Mouse (Mus musculus) C2C12 (cell line): ENCODE measurements around the gene Adamts20. TPM values are rescaled to one million over a fixed set of nuclear protein-coding genes. Genes with fewer than 3 reads are reported as not detected.

Experiments
- H3K27me3 ChIP-seq: one replicate; pipeline ENCODE4 v1.6.1; 2011; ENCODE audit not compliant: control insufficient read depth, insufficient read depth, insufficient read length
- H3K36me3 ChIP-seq: one replicate; pipeline ENCODE4 v1.6.1; 2011; ENCODE audit not compliant: control insufficient read depth, insufficient read depth
- H3K4me3 ChIP-seq: one replicate; pipeline ENCODE4 v1.5.1; 2011; ENCODE audit warnings: mild to moderate bottlenecking, control low read depth; ENCODE audit not compliant: poor library complexity, insufficient read depth, severe bottlenecking
- H3K79me2 ChIP-seq: one replicate; pipeline ENCODE4 v1.6.1; 2011; ENCODE audit not compliant: control insufficient read depth, insufficient read depth
- H3K79me3 ChIP-seq: one replicate; pipeline ENCODE4 v1.6.1; 2011; ENCODE audit warnings: low read depth, control low read depth
- H3ac ChIP-seq: one replicate; pipeline ENCODE3; 2011; ENCODE audit warnings: low read depth; ENCODE audit not compliant: control insufficient read depth, insufficient read length
- CEBPB ChIP-seq: IDR thresholded peaks from one replicate; pipeline ENCODE4 v1.6.1; 2011; ENCODE audit warnings: low read depth, mild to moderate bottlenecking, control low read depth, moderate library complexity
- CTCF ChIP-seq: IDR thresholded peaks from one replicate; pipeline ENCODE4 v1.5.1; 2011; ENCODE audit not compliant: control insufficient read depth, insufficient read depth, insufficient read length
- FOSL1 ChIP-seq: IDR thresholded peaks from one replicate; pipeline ENCODE4 v1.8.0; 2011; ENCODE audit warnings: mild to moderate bottlenecking, low read length; ENCODE audit not compliant: poor library complexity, insufficient read depth, severe bottlenecking
- MAX ChIP-seq: IDR thresholded peaks from one replicate; pipeline ENCODE4 v1.6.1; 2011; ENCODE audit warnings: mild to moderate bottlenecking, control low read depth
- MYOD1 ChIP-seq: IDR thresholded peaks from one replicate; pipeline ENCODE4 v1.6.1; 2011; ENCODE audit warnings: low read depth; ENCODE audit not compliant: control insufficient read depth, insufficient read length
- MYOG ChIP-seq: IDR thresholded peaks from one replicate; pipeline ENCODE4 v1.6.1; 2011; ENCODE audit not compliant: control insufficient read depth, insufficient read length; ENCODE audit errors: extremely low read depth
- USF1 ChIP-seq: IDR thresholded peaks from one replicate; pipeline ENCODE4 v1.6.1; 2011; ENCODE audit warnings: low read depth, mild to moderate bottlenecking, control low read depth, moderate library complexity
- polyA plus RNA-seq: library from polyadenylated mRNA; unstranded; fragments of >200 nt; fragmentation: generic; extraction: Trizol; gene quantifications from one replicate; pipeline ENCODE4 v1.2.1, GENCODE M21; 2012; ENCODE audit warnings: missing spikeins

Adamts20 gene
- polyA plus RNA-seq, 1 experiment = not detected

GRCm38 (mm10) chr15:94349052-94349451, 116.2 kb downstream of the Adamts20 start:
- TF ChIP-seq FOSL1 (no peak), USF1 (peak; percentile 17)
- no peak overlapping the region for H3ac ChIP-seq
- no peaks in the 10 kb centered on the region for H3K36me3 ChIP-seq
- H3K27me3 ChIP-seq = no peaks in the 10 kb centered on the region
- no peaks in the 10 kb centered on the region for H3K79me2 ChIP-seq
- no peaks in the 10 kb centered on the region for H3K79me3 ChIP-seq
- no peak overlapping the region for H3K4me3 ChIP-seq

DNA sequence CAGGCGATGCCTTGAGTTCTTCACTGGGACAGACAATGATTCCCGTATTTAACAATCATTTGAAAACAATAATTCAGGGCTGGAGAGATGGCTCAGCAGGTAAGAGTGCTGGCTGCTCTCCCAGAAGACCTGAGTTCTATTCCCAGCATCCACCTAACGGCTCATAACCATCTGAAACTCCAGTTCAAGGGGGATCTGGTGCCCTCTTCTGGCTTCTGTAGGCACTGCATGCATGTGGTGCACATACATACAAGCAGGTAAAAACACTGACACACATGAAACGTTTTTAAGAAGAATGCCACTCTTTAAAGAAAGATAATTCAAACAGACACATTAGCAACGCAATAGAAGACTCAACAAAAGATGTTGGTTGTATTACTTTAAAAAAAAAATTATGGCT, 120.9 kb downstream of the Adamts20 start:
- no peaks in the 10 kb centered on the region for H3K79me3 ChIP-seq
- no peaks in the 10 kb centered on the region for H3K27me3 ChIP-seq
- H3ac ChIP-seq = no peak overlapping the region
- H3K36me3 ChIP-seq = no peaks in the 10 kb centered on the region
- TF ChIP-seq MAX (no peak), FOSL1 (no peak), USF1 (no peak), CTCF (no peak), MYOG (no peak), MYOD1 (no peak), CEBPB (no peak)
- no peaks in the 10 kb centered on the region for H3K79me2 ChIP-seq
- H3K4me3 ChIP-seq = no peak overlapping the region

DNA sequence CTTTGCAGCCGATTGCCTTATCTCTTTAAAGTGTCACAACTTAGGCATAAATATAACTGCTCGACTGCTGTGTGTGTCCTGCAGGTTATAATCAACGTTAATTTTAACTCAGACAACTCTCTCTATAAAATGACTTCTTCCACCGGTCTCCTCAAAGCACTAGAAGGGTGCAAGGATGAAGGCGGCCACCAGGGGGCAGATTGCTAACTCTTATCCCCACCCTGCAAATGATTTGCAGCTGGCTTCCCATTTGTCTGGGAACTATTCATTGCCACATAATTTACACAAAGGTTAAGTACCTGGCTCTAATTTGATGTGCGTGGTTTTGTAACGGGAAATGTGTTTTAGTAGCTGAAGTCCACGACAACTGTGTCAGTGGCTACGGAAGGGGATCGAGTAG, 122.9 kb downstream of the Adamts20 start:
- peak; percentile 30 for TF ChIP-seq CTCF
- TF ChIP-seq FOSL1 = no peak
- H3K79me2 ChIP-seq = no peaks in the 10 kb centered on the region
- no peak overlapping the region for H3K4me3 ChIP-seq
- peaks cover 2% of the 10 kb centered on the region for H3K27me3 ChIP-seq
- H3ac ChIP-seq = no peak overlapping the region
- H3K79me3 ChIP-seq = no peaks in the 10 kb centered on the region
- no peaks in the 10 kb centered on the region for H3K36me3 ChIP-seq

DNA sequence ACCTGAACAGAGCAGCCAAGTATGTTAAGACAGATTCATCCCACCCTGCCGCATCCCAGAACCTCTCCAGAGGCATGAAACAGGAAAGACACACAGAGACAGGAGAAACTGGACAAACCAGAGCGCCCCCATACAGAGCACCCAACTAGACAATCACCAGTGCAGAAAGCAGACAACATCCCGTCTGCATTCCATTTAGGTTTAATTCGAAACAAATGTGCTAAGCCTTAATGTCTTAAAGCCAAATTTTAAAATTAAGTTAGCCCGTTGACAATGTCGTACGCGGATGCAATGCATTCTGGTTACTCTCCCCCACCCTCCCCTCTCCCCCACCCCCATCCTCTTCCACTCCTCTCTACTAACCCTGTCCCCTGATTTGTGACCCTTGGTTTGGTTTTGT, 126.2 kb downstream of the Adamts20 start:
- Histone ChIP-seq H3ac (no peak overlapping the region), H3K27me3 (peaks cover 11% of the 10 kb centered on the region), H3K4me3 (no peak overlapping the region), H3K36me3 (no peaks in the 10 kb centered on the region), H3K79me3 (no peaks in the 10 kb centered on the region), H3K79me2 (no peaks in the 10 kb centered on the region)
- no peak for TF ChIP-seq MAX
- no peak for TF ChIP-seq MYOG
- TF ChIP-seq USF1 = no peak
- no peak for TF ChIP-seq CTCF
- TF ChIP-seq FOSL1 = no peak
- TF ChIP-seq MYOD1 = no peak
- no peak for TF ChIP-seq CEBPB

- TF ChIP-seq MYOD1 (no peak), FOSL1 (no peak), CTCF (no peak), MYOG (no peak), USF1 (no peak), CEBPB (no peak), MAX (no peak)
- no peak overlapping the region for H3ac ChIP-seq
- H3K79me2 ChIP-seq = no peaks in the 10 kb centered on the region
- no peaks in the 10 kb centered on the region for H3K36me3 ChIP-seq
- H3K79me3 ChIP-seq = no peaks in the 10 kb centered on the region
- H3K27me3 ChIP-seq = peaks cover 11% of the 10 kb centered on the region
- H3K4me3 ChIP-seq = no peak overlapping the region
Observed at GRCm38 (mm10) chr15:94334586-94334985, 130.6 kb downstream of the Adamts20 start.

- Histone ChIP-seq H3K79me3 (no peaks in the 10 kb centered on the region), H3ac (no peak overlapping the region), H3K79me2 (no peaks in the 10 kb centered on the region), H3K36me3 (no peaks in the 10 kb centered on the region), H3K27me3 (no peaks in the 10 kb centered on the region), H3K4me3 (no peak overlapping the region)
- TF ChIP-seq MAX = no peak
- no peak for TF ChIP-seq CTCF
- no peak for TF ChIP-seq MYOG
- no peak for TF ChIP-seq CEBPB
- TF ChIP-seq MYOD1 = no peak
- no peak for TF ChIP-seq FOSL1
- TF ChIP-seq USF1 = no peak
Observed at GRCm38 (mm10) chr15:94326626-94327025, 138.6 kb downstream of the Adamts20 start.
